Mouse (Mus musculus) thymus, adult 2 months (tissue): ENCODE results near the gene Phox2b.

ENCODE experiments used
- CTCF ChIP-seq: fragments of 200-500 bp; IDR thresholded peaks from 2 replicates; pipeline ENCODE4 v1.5.1; 2012; ENCODE audit warnings: mild to moderate bottlenecking, control low read depth, low read length, moderate library complexity, borderline replicate concordance; ENCODE audit not compliant: control insufficient read depth, poor library complexity, insufficient read depth; ENCODE audit errors: extremely low read depth
- POLR2A ChIP-seq: fragments of 200-500 bp; IDR thresholded peaks from 2 replicates; pipeline ENCODE4 v1.6.1; 2012; ENCODE audit warnings: mild to moderate bottlenecking, low read length, control low read depth, moderate library complexity; ENCODE audit not compliant: control insufficient read depth, poor library complexity, insufficient read depth; ENCODE audit errors: extremely low read depth

GRCm38 (mm10) chr5:67090856-67091255, 8.2 kb downstream of the Phox2b start:
- TF ChIP-seq POLR2A (no peak), CTCF (no peak)
